Mouse (Mus musculus): ENCODE data around the gene Grap2. TPM values are rescaled to one million over a fixed set of nuclear protein-coding genes. Genes with fewer than 3 reads are reported as not detected.

Gene Grap2
- polyA plus RNA-seq, 1 experiment from 2014 or later: 1.1 TPM

DNA sequence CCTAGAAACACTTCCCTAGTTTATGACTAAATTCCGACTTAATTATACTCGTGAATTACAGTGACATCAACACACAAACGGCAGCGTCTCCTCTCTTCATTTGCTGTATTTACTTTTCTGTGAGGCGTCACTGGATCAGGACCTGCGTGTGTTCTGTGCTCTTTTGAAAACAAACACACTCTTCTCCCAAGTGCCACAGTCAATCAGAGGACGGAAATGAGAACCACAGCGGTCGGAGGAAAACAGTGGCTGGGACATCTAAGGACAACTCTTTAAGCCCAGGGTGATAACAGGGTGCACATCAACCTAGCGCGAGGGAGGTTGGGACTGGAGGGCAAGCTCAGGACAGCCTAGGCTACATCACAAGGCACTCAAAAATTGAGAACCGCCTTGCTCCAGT is 12.9 kb upstream of the Grap2 start:
- no peaks in the 10 kb centered on the region for H3K36me3 ChIP-seq (ENCODE audit: inconsistent target)
- no peaks in the 10 kb centered on the region for H3K79me2 ChIP-seq (ENCODE audit: inconsistent target)
- WGBS (ENCODE audit: missing documents): 64% methylated on average over 12 of the region's 12 CpGs
- H3K4me3 ChIP-seq (ENCODE audit: inconsistent target): no peak overlapping the region
- H3K27ac ChIP-seq: no peak overlapping the region

DNA sequence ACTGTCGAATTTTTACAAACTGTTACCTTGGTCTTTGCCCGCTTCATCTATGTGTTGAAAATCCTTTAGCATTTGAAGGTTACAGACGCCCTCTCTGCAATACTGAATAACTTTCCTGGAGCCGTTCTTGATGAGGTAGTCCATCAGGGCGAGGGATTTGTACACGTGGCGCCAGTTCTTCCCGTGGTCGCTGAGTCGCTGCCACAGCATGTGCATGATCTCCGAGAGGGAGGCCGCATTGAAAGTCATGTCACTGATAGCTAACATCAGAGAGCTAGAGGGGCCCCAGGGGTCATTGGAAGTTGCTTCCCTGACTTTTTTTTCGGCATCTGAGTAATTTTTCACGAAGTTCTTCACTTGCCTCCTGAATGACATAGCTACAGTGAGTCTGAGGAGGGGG is 12.4 kb upstream of the Grap2 start:
- no peaks in the 10 kb centered on the region for H3K79me2 ChIP-seq (ENCODE audit: inconsistent target)
- H3K36me3 ChIP-seq (ENCODE audit: inconsistent target): no peaks in the 10 kb centered on the region
- 29% methylated on average over 14 of the region's 14 CpGs for WGBS (ENCODE audit: missing documents)
- H3K27ac ChIP-seq: peak overlapping the region; percentile 57; the same call in 1 of the 2 replicates
- no peak overlapping the region for H3K4me3 ChIP-seq (ENCODE audit: inconsistent target)

DNA sequence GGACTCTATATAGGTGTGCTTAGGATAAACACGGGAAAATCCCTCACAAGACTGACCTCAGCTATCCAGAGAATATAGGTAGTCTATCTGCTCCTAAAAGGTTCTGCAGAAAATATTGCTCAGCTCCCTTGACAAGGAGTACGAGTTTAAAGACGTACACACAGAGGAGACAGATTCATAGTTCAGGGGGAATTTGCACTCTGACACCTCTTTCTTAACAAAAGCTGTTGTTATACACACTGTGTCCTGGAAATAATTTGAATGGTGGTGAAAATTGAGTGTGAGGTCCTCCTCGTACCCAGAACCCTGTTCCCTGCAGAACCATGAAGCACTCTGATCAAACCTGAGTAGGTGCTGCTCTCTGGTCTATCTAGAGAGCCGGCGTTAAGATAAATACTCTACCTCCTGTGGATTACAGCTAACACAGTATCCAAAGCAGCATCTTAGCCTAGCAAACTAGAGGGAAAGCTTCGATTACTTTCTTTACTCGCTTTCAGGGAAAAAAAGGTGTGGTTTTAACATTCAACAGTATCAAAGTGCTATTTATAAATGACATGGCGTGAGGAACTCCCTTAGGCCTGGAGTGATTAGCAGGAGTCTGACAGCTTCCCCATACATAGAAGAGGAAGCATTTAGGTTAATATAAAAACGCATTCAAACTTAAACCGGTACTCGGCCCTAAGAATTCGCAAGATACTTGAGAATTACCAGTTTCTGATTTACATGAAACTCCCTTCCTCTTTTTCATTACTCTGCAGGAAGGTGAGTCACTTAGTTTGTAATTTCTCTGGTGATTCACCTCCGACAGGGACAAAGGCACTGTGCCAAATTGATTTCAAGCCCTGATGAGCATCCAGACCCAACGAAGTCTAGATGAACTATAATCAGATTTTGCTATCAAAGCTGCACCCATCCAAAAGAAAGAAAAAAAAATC is 11.5 kb upstream of the Grap2 start:
- 12% methylated on average over 15 of the region's 15 CpGs for WGBS (ENCODE audit: missing documents)
- Histone ChIP-seq H3K27ac (peak overlapping the region; percentile 57), H3K36me3 (ENCODE audit: inconsistent target) (no peaks in the 10 kb centered on the region), H3K79me2 (ENCODE audit: inconsistent target) (no peaks in the 10 kb centered on the region), H3K4me3 (ENCODE audit: inconsistent target) (no peak overlapping the region)

DNA sequence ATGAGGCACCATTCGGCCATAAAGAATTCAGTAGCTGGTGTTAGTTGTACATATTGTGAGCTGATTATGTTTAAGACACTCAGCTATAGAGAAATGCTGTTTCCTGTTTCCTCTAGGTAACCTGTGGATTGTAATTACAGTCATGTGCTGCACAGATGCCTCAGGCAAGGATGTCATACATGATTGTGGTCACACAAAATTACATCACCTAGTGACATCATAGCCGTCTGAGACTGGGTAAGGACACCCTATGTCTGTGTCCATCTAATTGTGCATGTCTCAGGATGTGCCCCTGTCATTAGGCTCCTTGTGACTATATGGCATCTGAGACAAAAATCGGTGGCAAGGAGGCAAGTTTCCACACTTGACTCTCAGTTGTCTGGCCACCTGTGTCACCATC is 9.9 kb upstream of the Grap2 start:
- H3K36me3 ChIP-seq (ENCODE audit: inconsistent target): no peaks in the 10 kb centered on the region
- no peak overlapping the region for H3K27ac ChIP-seq
- no peak overlapping the region for H3K4me3 ChIP-seq (ENCODE audit: inconsistent target)
- WGBS (ENCODE audit: missing documents): 88% methylated on average over 3 of the region's 3 CpGs
- H3K79me2 ChIP-seq (ENCODE audit: inconsistent target): no peaks in the 10 kb centered on the region

DNA sequence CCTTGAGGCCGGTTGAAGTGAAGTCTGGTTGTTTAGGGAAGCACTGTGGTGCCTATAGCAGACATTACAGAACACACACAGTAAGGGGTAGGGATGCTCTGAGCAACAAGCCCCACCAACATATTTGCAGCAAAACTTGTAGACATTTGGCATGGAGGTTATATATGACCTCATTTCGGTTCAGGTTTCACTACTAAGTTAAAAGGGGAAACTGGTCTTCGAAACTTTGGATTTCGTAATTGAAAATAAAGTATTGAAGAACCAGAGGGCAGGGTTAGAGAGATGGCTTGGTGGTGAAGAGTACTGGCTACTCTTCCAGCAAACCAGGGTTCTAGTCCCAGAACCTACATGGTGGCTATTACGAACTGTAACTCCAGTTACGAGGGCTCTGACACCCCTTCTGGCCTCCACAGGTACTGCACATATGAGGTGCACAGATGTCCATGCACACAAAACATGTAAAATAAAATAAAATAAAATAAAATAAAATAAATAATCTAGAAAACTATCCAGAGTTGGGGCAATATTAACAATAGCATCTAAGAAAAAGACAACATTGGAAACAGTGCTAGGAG is 8.7 kb upstream of the Grap2 start:
- Histone ChIP-seq H3K27ac (peak overlapping the region; percentile 30), H3K4me3 (ENCODE audit: inconsistent target) (no peak overlapping the region), H3K79me2 (ENCODE audit: inconsistent target) (no peaks in the 10 kb centered on the region), H3K36me3 (ENCODE audit: inconsistent target) (no peaks in the 10 kb centered on the region)
- 0% methylated on average over 4 of the region's 6 CpGs for WGBS (ENCODE audit: missing documents)

DNA sequence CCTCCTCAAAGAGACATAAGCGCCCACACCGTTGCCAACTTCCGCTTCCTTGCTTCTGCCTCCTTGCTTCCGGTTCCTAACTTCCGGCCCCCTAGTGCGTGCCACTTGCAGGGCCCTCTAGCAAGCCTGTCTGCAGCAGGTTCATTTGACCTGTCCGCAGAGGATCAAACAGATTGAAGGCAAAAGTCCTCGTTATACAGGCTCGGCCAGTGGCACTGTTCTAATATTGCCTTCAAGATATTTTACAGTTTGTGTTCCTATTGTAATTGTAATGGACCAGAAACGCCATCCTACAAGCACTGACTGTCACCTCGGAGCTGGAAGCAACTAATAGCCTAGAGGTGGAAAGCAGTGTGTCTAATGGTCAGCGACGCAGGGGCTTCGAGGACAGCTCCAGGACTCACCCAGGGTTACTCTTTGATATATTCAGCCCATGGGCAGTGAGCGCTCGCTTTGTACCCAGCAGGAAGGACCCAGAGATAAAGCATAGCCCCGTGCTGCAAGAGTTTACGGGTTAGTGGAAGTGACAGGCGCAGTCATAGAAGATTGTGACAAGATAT is 7.2 kb upstream of the Grap2 start, which contains the start of gene Enthd1:
Gene Enthd1 (minus strand): TSS at position 51 of the 560 bp plus-strand sequence.
- Histone ChIP-seq H3K36me3 (ENCODE audit: inconsistent target) (no peaks in the 10 kb centered on the region), H3K79me2 (ENCODE audit: inconsistent target) (no peaks in the 10 kb centered on the region), H3K27ac (peak within 1 kb of the TSS; percentile 30), H3K4me3 (ENCODE audit: inconsistent target) (no peak within 1 kb of the TSS)
- WGBS (ENCODE audit: missing documents): 90% methylated on average over 19 of the region's 19 CpGs

DNA sequence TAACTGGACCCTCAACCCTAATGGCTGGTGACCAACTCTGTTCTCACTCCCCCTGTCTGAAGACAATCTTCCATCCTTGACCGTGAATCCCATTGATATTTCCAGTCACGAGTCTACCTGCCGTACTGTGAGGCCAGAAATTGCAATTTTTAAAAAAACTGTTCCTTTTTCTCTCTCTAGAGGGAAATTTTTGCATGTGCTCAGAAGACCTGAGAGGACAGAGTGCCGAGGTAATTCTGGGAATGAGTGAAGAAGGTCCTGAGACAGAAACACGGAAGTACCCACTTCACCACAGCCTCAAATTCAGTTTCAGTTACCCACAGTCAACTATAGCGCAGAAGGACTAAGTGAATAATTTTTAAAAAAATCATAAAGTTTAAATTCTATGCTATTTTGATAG is 5.7 kb upstream of the Grap2 start:
- Histone ChIP-seq H3K27ac (no peak overlapping the region), H3K79me2 (ENCODE audit: inconsistent target) (no peaks in the 10 kb centered on the region), H3K4me3 (ENCODE audit: inconsistent target) (no peak overlapping the region), H3K36me3 (ENCODE audit: inconsistent target) (no peaks in the 10 kb centered on the region)
- 74% methylated on average over 6 of the region's 6 CpGs for WGBS (ENCODE audit: missing documents)

DNA sequence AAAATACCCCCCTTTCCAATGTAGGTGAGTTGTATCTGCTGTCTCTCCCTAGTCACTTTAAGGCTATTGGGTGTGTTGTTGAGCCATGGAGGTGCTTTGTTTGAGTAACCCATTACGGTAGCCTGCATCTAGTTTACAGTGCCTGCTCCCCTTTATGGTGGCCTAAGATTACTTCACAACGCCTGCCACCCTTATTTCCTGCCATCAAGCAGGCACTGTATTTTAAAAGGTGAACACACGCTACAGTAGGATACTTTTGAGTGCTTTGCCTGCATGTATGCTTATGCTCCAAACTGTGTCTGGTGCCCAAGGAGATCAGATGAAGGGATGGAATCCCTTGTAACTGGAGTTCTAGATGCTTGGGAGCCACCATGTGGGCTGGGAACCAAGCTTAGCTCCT is 5.3 kb upstream of the Grap2 start:
- WGBS (ENCODE audit: missing documents): 64% methylated on average over 3 of the region's 3 CpGs
- no peaks in the 10 kb centered on the region for H3K36me3 ChIP-seq (ENCODE audit: inconsistent target)
- H3K79me2 ChIP-seq (ENCODE audit: inconsistent target): no peaks in the 10 kb centered on the region
- H3K4me3 ChIP-seq (ENCODE audit: inconsistent target): no peak overlapping the region
- H3K27ac ChIP-seq: no peak overlapping the region

DNA sequence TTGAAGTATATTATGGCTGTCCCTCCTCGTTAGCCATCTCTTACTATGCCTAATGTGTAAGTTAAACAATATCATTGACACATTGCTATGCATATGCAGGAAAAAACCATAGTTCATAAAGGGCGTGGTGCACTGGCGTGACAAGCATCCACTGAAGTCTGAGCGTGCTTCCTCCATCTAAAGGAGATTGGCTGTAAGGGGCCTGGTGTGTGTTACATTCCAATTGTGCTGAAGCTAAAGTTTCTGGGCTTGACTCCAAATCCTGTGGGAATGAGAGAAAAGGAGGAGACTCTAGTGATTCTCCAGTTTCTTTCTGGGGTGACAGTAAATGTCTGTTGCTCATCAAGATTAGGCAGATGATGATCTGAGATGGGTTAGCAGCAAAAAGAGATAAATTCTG is 4.7 kb upstream of the Grap2 start:
- Histone ChIP-seq H3K27ac (no peak overlapping the region), H3K36me3 (ENCODE audit: inconsistent target) (no peaks in the 10 kb centered on the region), H3K4me3 (ENCODE audit: inconsistent target) (no peak overlapping the region), H3K79me2 (ENCODE audit: inconsistent target) (no peaks in the 10 kb centered on the region)
- WGBS (ENCODE audit: missing documents): 95% methylated on average over 4 of the region's 4 CpGs

DNA sequence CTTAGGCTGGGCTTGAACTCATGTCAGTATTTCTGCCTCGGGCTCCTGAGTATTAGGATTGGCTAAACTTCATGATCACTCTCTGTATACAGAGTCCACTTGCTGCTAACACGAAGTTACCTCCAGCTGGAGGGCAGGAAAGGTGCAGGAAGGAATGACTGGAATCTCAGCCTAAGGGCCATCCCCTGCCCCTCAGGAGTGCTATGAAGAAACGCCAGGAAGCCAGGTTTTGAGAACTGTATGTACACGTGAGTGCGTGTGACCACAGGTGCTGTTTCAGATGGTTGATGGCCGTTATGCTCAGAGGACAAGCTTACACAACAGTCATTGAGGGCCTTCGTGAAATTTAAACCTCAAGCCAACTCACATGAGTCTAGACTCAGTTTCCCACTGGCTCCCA is 3.2 kb upstream of the Grap2 start:
- Histone ChIP-seq H3K4me3 (ENCODE audit: inconsistent target) (no peak overlapping the region), H3K36me3 (ENCODE audit: inconsistent target) (no peaks in the 10 kb centered on the region), H3K79me2 (ENCODE audit: inconsistent target) (no peaks in the 10 kb centered on the region), H3K27ac (no peak overlapping the region)
- WGBS (ENCODE audit: missing documents): 81% methylated on average over 7 of the region's 7 CpGs

DNA sequence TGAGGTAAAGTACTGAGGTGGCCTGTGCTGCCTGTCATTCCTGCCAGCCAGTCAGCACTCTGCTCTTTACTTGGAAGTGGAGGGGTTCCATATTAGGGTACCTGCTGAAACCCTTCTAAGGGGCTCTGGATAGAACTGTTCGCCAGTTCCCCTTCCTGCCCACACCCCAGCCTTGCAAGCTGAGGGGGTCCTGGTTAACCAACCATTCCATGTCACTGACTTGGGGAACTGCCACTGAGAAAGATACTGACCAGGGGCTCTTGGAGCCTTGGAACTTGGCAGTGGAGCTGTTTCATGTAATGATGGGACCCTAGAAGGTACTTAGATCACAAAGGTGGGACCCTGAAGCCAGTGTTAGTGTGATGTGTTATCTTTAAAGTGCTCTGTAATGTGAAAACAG is 2.2 kb upstream of the Grap2 start:
- H3K79me2 ChIP-seq (ENCODE audit: inconsistent target): no peaks in the 10 kb centered on the region
- no peak overlapping the region for H3K4me3 ChIP-seq (ENCODE audit: inconsistent target)
- no peaks in the 10 kb centered on the region for H3K36me3 ChIP-seq (ENCODE audit: inconsistent target)
- WGBS (ENCODE audit: missing documents): 88% methylated on average over 1 of the region's 1 CpGs
- H3K27ac ChIP-seq: no peak overlapping the region

DNA sequence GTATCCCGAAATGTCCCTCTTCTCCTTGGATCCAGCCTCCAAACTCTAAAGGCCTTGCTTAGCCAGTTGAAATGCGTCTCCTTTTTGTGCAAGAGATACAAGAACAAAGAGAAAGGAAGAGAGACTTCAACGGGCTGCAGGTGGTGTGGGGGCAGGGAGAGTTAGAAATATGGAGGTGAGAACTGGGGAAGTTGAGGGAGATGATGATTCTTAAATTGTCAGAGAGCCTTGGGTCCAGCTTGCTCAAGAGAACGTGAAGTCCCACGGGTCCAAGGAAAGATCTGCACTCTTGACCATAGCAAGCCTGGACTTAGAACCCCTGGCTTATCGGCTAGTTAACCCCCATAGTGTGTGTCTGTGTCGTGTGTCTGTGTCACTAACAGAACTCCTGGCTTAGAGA is 783 bp upstream of the Grap2 start:
- Histone ChIP-seq H3K4me3 (ENCODE audit: inconsistent target) (no peak overlapping the region), H3K79me2 (ENCODE audit: inconsistent target) (no peaks in the 10 kb centered on the region), H3K27ac (peak overlapping the region; percentile 29; the same call in 1 of the 2 replicates), H3K36me3 (ENCODE audit: inconsistent target) (no peaks in the 10 kb centered on the region)
- WGBS (ENCODE audit: missing documents): 43% methylated on average over 7 of the region's 7 CpGs

DNA sequence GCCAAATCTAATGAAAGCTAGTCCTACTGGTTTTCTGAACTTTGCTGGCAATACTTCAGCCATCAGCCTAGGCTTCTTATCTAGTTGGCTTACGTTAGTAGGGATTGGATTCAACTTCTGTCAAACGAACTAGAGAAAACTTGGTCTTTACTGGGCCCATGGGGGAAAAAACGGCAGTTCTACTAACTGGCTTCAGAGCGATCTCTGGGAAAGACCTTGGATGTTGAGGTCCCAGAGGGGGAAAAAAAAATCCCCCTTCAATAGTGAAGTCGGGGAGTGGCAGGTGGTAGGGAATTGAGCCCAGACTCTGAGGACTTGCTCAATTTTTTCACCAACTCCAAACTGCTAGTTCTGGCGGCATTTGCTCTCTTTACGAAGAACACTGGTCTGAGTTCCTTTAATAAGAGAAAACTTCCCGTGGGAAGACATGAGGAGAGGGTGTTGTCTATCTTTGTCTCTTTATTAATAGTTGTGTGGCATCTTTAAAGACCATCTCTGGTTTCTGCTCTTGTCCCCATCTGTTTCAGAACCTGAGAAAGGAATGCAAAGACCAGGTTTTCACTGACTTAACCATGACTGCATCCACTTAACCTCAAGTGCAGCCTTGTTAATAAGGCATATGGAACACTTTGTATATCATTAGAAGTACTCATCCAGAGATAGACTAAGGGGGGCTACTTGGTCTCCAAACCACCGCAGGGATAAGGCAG is 572 bp downstream of the Grap2 start:
- WGBS (ENCODE audit: missing documents): 93% methylated on average over 9 of the region's 9 CpGs
- Histone ChIP-seq H3K27ac (no peak overlapping the region), H3K4me3 (ENCODE audit: inconsistent target) (no peak overlapping the region), H3K79me2 (ENCODE audit: inconsistent target) (no peaks in the 10 kb centered on the region), H3K36me3 (ENCODE audit: inconsistent target) (no peaks in the 10 kb centered on the region)

DNA sequence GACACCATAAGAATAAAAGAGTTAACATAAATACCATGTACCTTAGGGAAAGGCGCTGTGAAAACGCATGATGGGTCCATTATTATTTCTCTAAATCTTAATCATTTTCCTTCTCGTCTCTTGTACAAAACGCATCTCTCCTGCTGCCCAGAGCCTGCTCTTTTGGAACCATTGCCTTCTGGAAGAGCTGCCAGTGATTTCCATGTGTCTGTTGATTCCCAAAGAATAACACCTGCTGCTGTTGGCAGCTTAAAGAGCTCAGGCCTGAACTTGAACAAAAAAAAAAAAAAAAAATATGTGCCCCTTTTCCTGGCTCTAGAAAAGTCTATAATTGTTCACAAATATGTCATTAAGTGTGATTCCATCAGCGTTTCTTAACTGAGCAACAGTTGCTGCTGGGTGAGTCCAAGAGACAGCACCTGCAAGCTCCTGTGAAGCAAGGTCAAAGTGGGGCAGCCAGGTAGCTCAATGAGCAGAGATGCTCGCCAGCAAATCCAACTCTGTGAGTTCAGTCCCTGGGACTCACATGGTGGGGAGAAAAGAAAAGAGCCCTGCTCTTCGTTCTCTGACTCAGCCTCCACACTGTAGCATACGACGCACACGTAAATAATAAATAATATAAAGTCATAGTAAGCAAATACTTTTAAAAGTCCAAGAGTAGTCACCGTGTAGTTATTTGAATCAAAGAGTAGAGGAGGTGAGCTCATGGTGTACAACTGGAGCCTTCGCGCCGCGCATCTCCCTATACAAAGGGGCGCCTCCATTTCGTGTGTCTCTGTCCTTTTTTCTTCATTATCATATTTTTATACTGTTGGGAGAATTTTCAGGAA is 2.0 kb downstream of the Grap2 start:
- no peaks in the 10 kb centered on the region for H3K36me3 ChIP-seq (ENCODE audit: inconsistent target)
- WGBS (ENCODE audit: missing documents): 93% methylated on average over 17 of the region's 17 CpGs
- no peaks in the 10 kb centered on the region for H3K79me2 ChIP-seq (ENCODE audit: inconsistent target)
- H3K4me3 ChIP-seq (ENCODE audit: inconsistent target): no peak overlapping the region
- H3K27ac ChIP-seq: no peak overlapping the region

Measured in macrophage (primary cell).